Comparison of ENCODE assay signal across 18 mouse cellular contexts in the genomic region with DNA sequence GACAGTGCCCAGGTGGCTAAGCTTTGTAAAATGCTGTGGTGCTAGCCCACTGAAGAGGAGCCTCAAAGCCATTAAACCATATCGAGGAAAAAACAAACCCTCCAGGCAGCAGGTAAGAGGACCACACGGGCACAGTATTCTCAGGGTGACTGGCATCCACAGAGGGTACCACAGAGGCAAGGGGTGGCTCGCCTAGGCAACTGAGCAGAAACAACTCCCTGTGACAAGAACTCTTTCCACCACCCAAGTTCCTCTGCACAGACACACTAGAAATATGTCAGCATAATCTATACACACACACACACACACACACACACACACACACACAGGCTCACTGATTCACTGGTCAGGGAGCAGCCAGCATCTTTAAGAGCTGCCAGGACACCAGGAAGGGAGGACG. TPM values are rescaled to one million over a fixed set of nuclear protein-coding genes. Genes with fewer than 3 reads are reported as not detected.
DNase-seq lines count a peak whose midpoint lies in the region; ATAC-seq lines count a peak whose summit lies in the region.
"Had no signal": no experiment of that assay in that cellular context is flagged by ENCODE, and none has a peak within 500 bp of the region (broad histone marks: within the 10 kb centered on the region; RNA-seq: fewer than 3 reads in every experiment).

No protein-coding gene starts in this region.

- no peaks in the 10 kb centered on the region for H3K9me3 ChIP-seq in forebrain, embryonic 10.5 days
- no peaks in the 10 kb centered on the region for H3K9me3 ChIP-seq in forebrain, embryonic 13.5 days (replicated peaks)
- H3K9me3 ChIP-seq in midbrain, embryonic 10.5 days (replicated peaks) = no peaks in the 10 kb centered on the region
- no peaks in the 10 kb centered on the region for H3K9me3 ChIP-seq in midbrain, embryonic 15.5 days
- no peaks in the 10 kb centered on the region for H3K9me3 ChIP-seq in midbrain, embryonic 13.5 days
- H3K9me3 ChIP-seq in midbrain, embryonic 16.5 days (replicated peaks; ENCODE audit: control insufficient read depth, low read length, poor library complexity, severe bottlenecking) = no peaks in the 10 kb centered on the region
- H3K9me3 ChIP-seq: G1E had no signal

- no peaks in the 10 kb centered on the region for H3K36me3 ChIP-seq in forebrain, embryonic 10.5 days (replicated peaks)
- no peaks in the 10 kb centered on the region for H3K36me3 ChIP-seq in forebrain, embryonic 13.5 days (ENCODE audit: poor library complexity, severe bottlenecking)
- H3K36me3 ChIP-seq in midbrain, embryonic 10.5 days = no peaks in the 10 kb centered on the region
- no peaks in the 10 kb centered on the region for H3K36me3 ChIP-seq in midbrain, embryonic 15.5 days (replicated peaks)
- H3K36me3 ChIP-seq in midbrain, embryonic 13.5 days = no peaks in the 10 kb centered on the region
- H3K36me3 ChIP-seq in midbrain, embryonic 16.5 days (ENCODE audit: control insufficient read depth, insufficient read depth, low read length) = no peaks in the 10 kb centered on the region
- H3K36me3 ChIP-seq: G1E had no signal

- no peak for ATAC-seq in forebrain, embryonic 13.5 days
- no peak for ATAC-seq in midbrain, embryonic 15.5 days (replicated peaks)
- ATAC-seq in midbrain, embryonic 13.5 days = 0 out of 2 replicates have a peak, but pooled peaks have one; percentile 51
- ATAC-seq in midbrain, embryonic 16.5 days = no peak
- ATAC-seq: activated CD4-positive, CD25-positive, alpha-beta regulatory T cell, adult 4 months; CD4-positive, CD25-positive, alpha-beta regulatory T cell, adult 4 months; Patski had no signal

- H3K4me2 ChIP-seq in forebrain, embryonic 13.5 days = no peak overlapping the region
- no peak overlapping the region for H3K4me2 ChIP-seq in midbrain, embryonic 15.5 days
- H3K4me2 ChIP-seq in midbrain, embryonic 13.5 days (replicated peaks) = no peak overlapping the region
- no peak overlapping the region for H3K4me2 ChIP-seq in midbrain, embryonic 16.5 days (ENCODE audit: low read length)

- H3K4me1 ChIP-seq in forebrain, embryonic 10.5 days = peaks cover 31% of the 10 kb centered on the region
- peaks cover 5% of the 10 kb centered on the region; the same call in 1 of the 2 replicates for H3K4me1 ChIP-seq in forebrain, embryonic 13.5 days
- H3K4me1 ChIP-seq in midbrain, embryonic 10.5 days = peaks cover 22% of the 10 kb centered on the region
- H3K4me1 ChIP-seq in midbrain, embryonic 15.5 days = peaks cover 10% of the 10 kb centered on the region
- peaks cover 11% of the 10 kb centered on the region for H3K4me1 ChIP-seq in midbrain, embryonic 13.5 days (replicated peaks)
- H3K4me1 ChIP-seq in midbrain, embryonic 16.5 days (ENCODE audit: control insufficient read depth, insufficient read depth, low read length) = peaks cover 10% of the 10 kb centered on the region

- no peak overlapping the region for H3K4me3 ChIP-seq in forebrain, embryonic 10.5 days
- H3K4me3 ChIP-seq in forebrain, embryonic 13.5 days = no peak overlapping the region
- H3K4me3 ChIP-seq in midbrain, embryonic 10.5 days = no peak overlapping the region
- H3K4me3 ChIP-seq in midbrain, embryonic 15.5 days = no peak overlapping the region
- H3K4me3 ChIP-seq in midbrain, embryonic 13.5 days (replicated peaks) = no peak overlapping the region
- no peak overlapping the region for H3K4me3 ChIP-seq in midbrain, embryonic 16.5 days (ENCODE audit: low read depth, low read length)

- peak overlapping the region; percentile 65; the same call in 1 of the 2 replicates for H3K27ac ChIP-seq in forebrain, embryonic 10.5 days
- no peak overlapping the region for H3K27ac ChIP-seq in forebrain, embryonic 13.5 days
- peak overlapping the region; percentile 56; the same call in 1 of the 2 replicates for H3K27ac ChIP-seq in midbrain, embryonic 10.5 days (replicated peaks)
- no peak overlapping the region for H3K27ac ChIP-seq in midbrain, embryonic 15.5 days
- H3K27ac ChIP-seq in midbrain, embryonic 13.5 days = no peak overlapping the region
- no peak overlapping the region for H3K27ac ChIP-seq in midbrain, embryonic 16.5 days (ENCODE audit: low read length)

- no peaks in the 10 kb centered on the region for H3K27me3 ChIP-seq in forebrain, embryonic 10.5 days (ENCODE audit: poor library complexity, severe bottlenecking)
- no peaks in the 10 kb centered on the region for H3K27me3 ChIP-seq in forebrain, embryonic 13.5 days
- no peaks in the 10 kb centered on the region for H3K27me3 ChIP-seq in midbrain, embryonic 10.5 days (ENCODE audit: low read depth, poor library complexity, severe bottlenecking)
- H3K27me3 ChIP-seq in midbrain, embryonic 15.5 days (replicated peaks) = no peaks in the 10 kb centered on the region
- no peaks in the 10 kb centered on the region for H3K27me3 ChIP-seq in midbrain, embryonic 13.5 days
- no peaks in the 10 kb centered on the region for H3K27me3 ChIP-seq in midbrain, embryonic 16.5 days (ENCODE audit: control insufficient read depth, insufficient read depth, low read depth, low read length)
- H3K27me3 ChIP-seq: CH12.LX, Patski had no signal

- no peak overlapping the region for H3K9ac ChIP-seq in forebrain, embryonic 13.5 days
- no peak overlapping the region for H3K9ac ChIP-seq in midbrain, embryonic 15.5 days
- H3K9ac ChIP-seq in midbrain, embryonic 13.5 days (replicated peaks) = no peak overlapping the region
- no peak overlapping the region for H3K9ac ChIP-seq in midbrain, embryonic 16.5 days (ENCODE audit: low read depth, low read length)

- no peak for DNase-seq in forebrain, embryonic 10.5 days (ENCODE audit: extremely low spot score, low spot score)
- peak; percentile 75 for DNase-seq in heart, adult 11 months
- no peak for DNase-seq in heart, postnatal 4 days
- no peak for DNase-seq in midbrain, embryonic 10.5 days (ENCODE audit: low spot score)
- DNase-seq: adrenal gland, adult 8-10 months; B cell, adult 2 months; cerebellum, adult 11 months; cerebellum, adult 11-12 months had no signal

- WGBS in forebrain, embryonic 10.5 days = 58% methylated on average over 4 of the region's 4 CpGs
- WGBS in forebrain, embryonic 13.5 days = 47% methylated on average over 4 of the region's 4 CpGs
- WGBS in midbrain, embryonic 10.5 days = 61% methylated on average over 4 of the region's 4 CpGs
- WGBS in midbrain, embryonic 15.5 days = 48% methylated on average over 4 of the region's 4 CpGs
- WGBS in midbrain, embryonic 13.5 days = 42% methylated on average over 4 of the region's 4 CpGs
- WGBS in midbrain, embryonic 16.5 days = 47% methylated on average over 4 of the region's 4 CpGs

RNA-seq across cellular contexts. Expression of a gene that starts 46.2 kb away (rescaled TPM):
- polyA plus RNA-seq in forebrain, embryonic 10.5 days (2016; fragmentation: Nextera tagmentation; extraction: Ambion mirVana) = 27.1 and 27.3 TPM in 2 replicates
- 65.2 and 75.6 TPM in 2 replicates for polyA plus RNA-seq in forebrain, embryonic 13.5 days (2015; fragmentation: Nextera tagmentation; extraction: Ambion mirVana)
- total RNA-seq in heart, postnatal 4 days (2021) = 10 to 100 TPM; 32.9 to 37.3 TPM
- 25.5 and 32.3 TPM in 2 replicates for polyA plus RNA-seq in midbrain, embryonic 10.5 days (2016; fragmentation: Nextera tagmentation; extraction: Ambion mirVana)
- polyA plus RNA-seq in midbrain, embryonic 15.5 days (2015; fragmentation: Nextera tagmentation; extraction: Ambion mirVana) = 175 and 192 TPM in 2 replicates
- polyA plus RNA-seq in midbrain, embryonic 13.5 days (2015; fragmentation: Nextera tagmentation; extraction: Ambion mirVana) = 121 and 129 TPM in 2 replicates
- polyA plus RNA-seq in midbrain, embryonic 16.5 days (2015; fragmentation: Nextera tagmentation; extraction: Ambion mirVana) = 206 and 219 TPM in 2 replicates
- total RNA-seq: CH12.LX, MEL had no signal
- polyA plus RNA-seq: G1E had no signal

Comparison
In these comparisons a context has a peak if more than half of its experiments do, and no peak if none do; other contexts are left out.
1. H3K27ac ChIP-seq: peak in forebrain, embryonic 10.5 days (single experiment) and midbrain, embryonic 10.5 days (single experiment); none in forebrain, embryonic 13.5 days (single experiment), midbrain, embryonic 15.5 days (single experiment), midbrain, embryonic 13.5 days (single experiment) and midbrain, embryonic 16.5 days (single experiment).